Mouse (Mus musculus): ENCODE data around the gene H2-Ob. TPM values are rescaled to one million over a fixed set of nuclear protein-coding genes. Genes with fewer than 3 reads are reported as not detected.

The H2-Ob gene
- polyA plus RNA-seq, 1 experiment: 13.7 TPM

- H3K27ac ChIP-seq (ENCODE audit: insufficient read depth, low read depth, low read length): no peak overlapping the region
- peaks cover 18% of the 10 kb centered on the region for H3K36me3 ChIP-seq (ENCODE audit: control insufficient read depth, insufficient read depth, low read length)
- H3K27me3 ChIP-seq (ENCODE audit: control insufficient read depth, insufficient read depth, low read length): no peaks in the 10 kb centered on the region
- H3K4me3 ChIP-seq (ENCODE audit: low read depth, low read length): no peak overlapping the region
- WGBS: 93% methylated on average over 4 of the region's 4 CpGs
- peaks cover 13% of the 10 kb centered on the region for H3K4me1 ChIP-seq (ENCODE audit: control insufficient read depth, insufficient read depth, insufficient read length, low read length)
- TF ChIP-seq POLR2A (IDR thresholded peaks at IDR 0.05; ENCODE audit: low read depth, low read length) (no peak), CTCF (IDR thresholded peaks at IDR 0.05; ENCODE audit: extremely low read depth, insufficient read length, insufficient replicate concordance, low read depth, low read length) (no peak)
Measured at GRCm38 (mm10) chr17:34202760-34203442, 35.8 kb upstream of the H2-Ob start.

GRCm38 (mm10) chr17:34203444-34203843 lies 35.3 kb upstream of the H2-Ob start, which contains the start of gene Tap2:
Gene Tap2, plus strand, starts transcription at chr17:34203527.
- Histone ChIP-seq H3K4me1 (ENCODE audit: control insufficient read depth, insufficient read depth, insufficient read length, low read length) (peaks cover 13% of the 10 kb centered on the region), H3K27ac (ENCODE audit: insufficient read depth, low read depth, low read length) (peak within 1 kb of the TSS; percentile 75), H3K27me3 (ENCODE audit: control insufficient read depth, insufficient read depth, low read length) (no peaks in the 10 kb centered on the region), H3K4me3 (ENCODE audit: low read depth, low read length) (peak within 1 kb of the TSS; percentile 82), H3K36me3 (ENCODE audit: control insufficient read depth, insufficient read depth, low read length) (peaks cover 18% of the 10 kb centered on the region)
- 52% methylated on average over 5 of the region's 5 CpGs for WGBS
- TF ChIP-seq POLR2A (IDR thresholded peaks at IDR 0.05; ENCODE audit: low read depth, low read length) (no peak), CTCF (IDR thresholded peaks at IDR 0.05; ENCODE audit: extremely low read depth, insufficient read length, insufficient replicate concordance, low read depth, low read length) (no peak)

- H3K4me3 ChIP-seq (ENCODE audit: low read depth, low read length): peak overlapping the region; percentile 82
- WGBS: under 1% methylated on average over 44 of the region's 44 CpGs
- TF ChIP-seq CTCF (IDR thresholded peaks at IDR 0.05; ENCODE audit: extremely low read depth, insufficient read length, insufficient replicate concordance, low read depth, low read length): peak; percentile 91
- peak; percentile 63 for TF ChIP-seq POLR2A (IDR thresholded peaks at IDR 0.05; ENCODE audit: low read depth, low read length)
- H3K4me1 ChIP-seq (ENCODE audit: control insufficient read depth, insufficient read depth, insufficient read length, low read length): peaks cover 10% of the 10 kb centered on the region
- peak overlapping the region; percentile 75 for H3K27ac ChIP-seq (ENCODE audit: insufficient read depth, low read depth, low read length)
- no peaks in the 10 kb centered on the region for H3K27me3 ChIP-seq (ENCODE audit: control insufficient read depth, insufficient read depth, low read length)
- peaks cover 23% of the 10 kb centered on the region for H3K36me3 ChIP-seq (ENCODE audit: control insufficient read depth, insufficient read depth, low read length)
Measured at GRCm38 (mm10) chr17:34204303-34205010, 34.2 kb upstream of the H2-Ob start.

- peaks cover 23% of the 10 kb centered on the region for H3K36me3 ChIP-seq (ENCODE audit: control insufficient read depth, insufficient read depth, low read length)
- H3K27ac ChIP-seq (ENCODE audit: insufficient read depth, low read depth, low read length): peak overlapping the region; percentile 56
- WGBS: 40% methylated on average over 18 of the region's 18 CpGs
- H3K27me3 ChIP-seq (ENCODE audit: control insufficient read depth, insufficient read depth, low read length): no peaks in the 10 kb centered on the region
- peaks cover 10% of the 10 kb centered on the region for H3K4me1 ChIP-seq (ENCODE audit: control insufficient read depth, insufficient read depth, insufficient read length, low read length)
- TF ChIP-seq POLR2A (IDR thresholded peaks at IDR 0.05; ENCODE audit: low read depth, low read length) (no peak), CTCF (IDR thresholded peaks at IDR 0.05; ENCODE audit: extremely low read depth, insufficient read length, insufficient replicate concordance, low read depth, low read length) (no peak)
- H3K4me3 ChIP-seq (ENCODE audit: low read depth, low read length): peak overlapping the region; percentile 82
Measured at GRCm38 (mm10) chr17:34205021-34205745, 33.5 kb upstream of the H2-Ob start.

- peaks cover 10% of the 10 kb centered on the region for H3K4me1 ChIP-seq (ENCODE audit: control insufficient read depth, insufficient read depth, insufficient read length, low read length)
- peak; percentile 46; the same call in 1 of the 2 replicates for TF ChIP-seq CTCF (IDR thresholded peaks at IDR 0.05; ENCODE audit: extremely low read depth, insufficient read length, insufficient replicate concordance, low read depth, low read length)
- no peak for TF ChIP-seq POLR2A (IDR thresholded peaks at IDR 0.05; ENCODE audit: low read depth, low read length)
- H3K4me3 ChIP-seq (ENCODE audit: low read depth, low read length): peak overlapping the region; percentile 82
- H3K27me3 ChIP-seq (ENCODE audit: control insufficient read depth, insufficient read depth, low read length): no peaks in the 10 kb centered on the region
- H3K27ac ChIP-seq (ENCODE audit: insufficient read depth, low read depth, low read length): peak overlapping the region; percentile 56
- peaks cover 20% of the 10 kb centered on the region for H3K36me3 ChIP-seq (ENCODE audit: control insufficient read depth, insufficient read depth, low read length)
- 32% methylated on average over 9 of the region's 9 CpGs for WGBS
Measured at GRCm38 (mm10) chr17:34205746-34206176, 32.9 kb upstream of the H2-Ob start.

GRCm38 (mm10) chr17:34206731-34207130 lies 32.0 kb upstream of the H2-Ob start:
- WGBS: 82% methylated on average over 5 of the region's 5 CpGs
- no peak overlapping the region for H3K27ac ChIP-seq (ENCODE audit: insufficient read depth, low read depth, low read length)
- H3K36me3 ChIP-seq (ENCODE audit: control insufficient read depth, insufficient read depth, low read length): peaks cover 16% of the 10 kb centered on the region
- H3K27me3 ChIP-seq (ENCODE audit: control insufficient read depth, insufficient read depth, low read length): no peaks in the 10 kb centered on the region
- H3K4me1 ChIP-seq (ENCODE audit: control insufficient read depth, insufficient read depth, insufficient read length, low read length): peaks cover 11% of the 10 kb centered on the region
- TF ChIP-seq CTCF (IDR thresholded peaks at IDR 0.05; ENCODE audit: extremely low read depth, insufficient read length, insufficient replicate concordance, low read depth, low read length) (no peak), POLR2A (IDR thresholded peaks at IDR 0.05; ENCODE audit: low read depth, low read length) (no peak)
- H3K4me3 ChIP-seq (ENCODE audit: low read depth, low read length): no peak overlapping the region
